Mouse (Mus musculus): ENCODE data around the gene Akr1b10. TPM values are rescaled to one million over a fixed set of nuclear protein-coding genes. Genes with fewer than 3 reads are reported as not detected.

Akr1b10 gene
- polyA plus RNA-seq (2012; rRNA removed; ENCODE audit: low replicate concordance) = 14.5 and 39.1 TPM in 2 replicates

GRCm38 (mm10) chr6:34384110-34384661, at the start of gene Akr1b10:
Gene Akr1b10, plus strand, starts transcription at chr6:34384218.

GRCm38 (mm10) chr6:34353658-34354353, 30.2 kb upstream of the Akr1b10 start, which contains the start of gene Akr1b8:
Gene Akr1b8, plus strand, starts transcription at chr6:34354119.

GRCm38 (mm10) chr6:34412023-34412422, 28.0 kb downstream of the Akr1b10 start, which contains the start of gene Akr1b7:
Gene Akr1b7, plus strand, starts transcription at chr6:34412334.

Other genes starting within 250 kb of the Akr1b10 start
- gene Slc35b4, start 207.1 kb upstream of the Akr1b10 start, polyA plus RNA-seq (2012; rRNA removed; ENCODE audit: low replicate concordance) = 21.4 and 56.9 TPM in 2 replicates
- gene Akr1b3, start 66.7 kb upstream of the Akr1b10 start, polyA plus RNA-seq (2012; rRNA removed; ENCODE audit: low replicate concordance) = 187 and 393 TPM in 2 replicates
- gene Akr1b8, start 30.1 kb upstream of the Akr1b10 start, polyA plus RNA-seq (2012; rRNA removed; ENCODE audit: low replicate concordance) = 8.1 and 16.6 TPM in 2 replicates
- gene Akr1b7, start 28.1 kb downstream of the Akr1b10 start, polyA plus RNA-seq (2012; rRNA removed; ENCODE audit: low replicate concordance) = not detected in 2 replicates
- gene Bpgm, start 92.0 kb downstream of the Akr1b10 start, polyA plus RNA-seq (2012; rRNA removed; ENCODE audit: low replicate concordance) = 3.3 and 16.3 TPM in 2 replicates
- 14.2 and 26.0 TPM in 2 replicates for gene Cald1, start 214.3 kb downstream of the Akr1b10 start, polyA plus RNA-seq (2012; rRNA removed; ENCODE audit: low replicate concordance)